8 mouse cellular contexts compared by ENCODE assay signal in the genomic region with DNA sequence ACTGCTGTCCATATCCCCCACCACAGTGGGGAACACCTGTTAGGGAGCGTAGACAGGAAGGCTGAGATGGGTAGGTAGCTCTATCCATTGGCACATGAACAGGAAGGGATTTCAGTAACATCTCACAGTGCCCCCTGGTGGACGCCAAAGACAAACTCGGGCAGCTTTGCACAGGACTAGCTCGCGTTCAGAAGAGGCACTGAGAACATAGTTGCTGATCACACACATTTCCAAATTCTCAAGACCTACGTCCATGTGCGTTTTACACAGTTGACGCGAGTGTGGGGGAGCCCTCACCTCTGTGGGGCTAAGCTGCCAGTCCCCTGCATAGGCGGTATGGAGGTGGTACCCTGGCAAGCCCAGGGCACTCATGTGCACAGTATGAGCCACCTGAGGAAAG. TPM values are rescaled to one million over a fixed set of nuclear protein-coding genes. Genes with fewer than 3 reads are reported as not detected.
DNase-seq lines count a peak whose midpoint lies in the region; ATAC-seq lines count a peak whose summit lies in the region.

No protein-coding gene starts in this region.

- peaks cover 15% of the 10 kb centered on the region for H3K4me1 ChIP-seq in hindbrain, embryonic 12.5 days

- peak overlapping the region; percentile 64; the same call in 1 of the 2 replicates for H3K9ac ChIP-seq in hindbrain, embryonic 12.5 days

- no peak overlapping the region for H3K27ac ChIP-seq in hindbrain, embryonic 12.5 days

- H3K27me3 ChIP-seq in hindbrain, embryonic 12.5 days: no peaks in the 10 kb centered on the region

- peak overlapping the region; percentile 75 for H3K4me2 ChIP-seq in hindbrain, embryonic 12.5 days (replicated peaks)

- peak; percentile 25; the same call in 1 of the 2 replicates for ATAC-seq in hindbrain, embryonic 12.5 days (ENCODE audit: low FRiP score)

- H3K9me3 ChIP-seq in hindbrain, embryonic 12.5 days (replicated peaks): no peaks in the 10 kb centered on the region

- peak overlapping the region; percentile 57; the same call in 1 of the 2 replicates for H3K4me3 ChIP-seq in hindbrain, embryonic 12.5 days

- WGBS in hindbrain, embryonic 12.5 days: 13% methylated on average over 10 of the region's 10 CpGs

- DNase-seq in NIH3T3 (ENCODE audit: low read depth): peak; percentile 95
- DNase-seq in cerebellum, adult 9-11 months: peak; percentile 85
- peak; percentile 82 to 95 for DNase-seq in frontal cortex, adult 2 months (ENCODE audit: extremely low spot score in 1 of 2, low spot score in 1 of 2)
- DNase-seq in layer of hippocampus, postnatal 14 days (ENCODE audit: low spot score in 2 of 2): peak; percentile 87 to 91
- peak; percentile 90 for DNase-seq in lung, postnatal 10 days
- DNase-seq in ovary, postnatal 36 days (ENCODE audit: low spot score): peak; percentile 82
- peak; percentile 82 for DNase-seq in thymus, postnatal 14 days

- H3K36me3 ChIP-seq in hindbrain, embryonic 12.5 days: peaks cover 22% of the 10 kb centered on the region; the same call in 1 of the 2 replicates

RNA-seq across cellular contexts. Expression of a gene that starts 1.4 kb away (rescaled TPM):
- polyA plus RNA-seq in frontal cortex, adult 2 months (2012; rRNA removed): 75.9 and 77.3 TPM in 2 replicates
- 28.1 and 31.9 TPM in 2 replicates for polyA plus RNA-seq in hindbrain, embryonic 12.5 days (2016; fragmentation: Nextera tagmentation; extraction: Ambion mirVana)
- 10 to 100 TPM; 66.3 to 75.2 TPM for total RNA-seq in layer of hippocampus, postnatal 14 days (2021)

RNA-seq across cellular contexts. Expression of a gene that starts 4.0 kb away (rescaled TPM):
- 3.9 and 5.2 TPM in 2 replicates for polyA plus RNA-seq in frontal cortex, adult 2 months (2012; rRNA removed)
- polyA plus RNA-seq in hindbrain, embryonic 12.5 days (2016; fragmentation: Nextera tagmentation; extraction: Ambion mirVana): 2.7 and 4.2 TPM in 2 replicates
- 1 to 10 TPM; 1.3 to 3.2 TPM for total RNA-seq in layer of hippocampus, postnatal 14 days (2021)

RNA-seq across cellular contexts. Expression of a gene that starts 7.1 kb away (rescaled TPM):
- polyA plus RNA-seq in frontal cortex, adult 2 months (2012; rRNA removed): 0.10 and 0.17 TPM in 2 replicates
- 0.15 and 0.39 TPM in 2 replicates for polyA plus RNA-seq in hindbrain, embryonic 12.5 days (2016; fragmentation: Nextera tagmentation; extraction: Ambion mirVana)
- under 1 TPM in 1 of 2 experiments, not detected in 1; 0.12 TPM for total RNA-seq in layer of hippocampus, postnatal 14 days (2021)

RNA-seq across cellular contexts. Expression of a gene that starts 13.3 kb away (rescaled TPM):
- polyA plus RNA-seq in frontal cortex, adult 2 months (2012; rRNA removed): 37.1 and 40.6 TPM in 2 replicates
- polyA plus RNA-seq in hindbrain, embryonic 12.5 days (2016; fragmentation: Nextera tagmentation; extraction: Ambion mirVana): 22.1 and 24.1 TPM in 2 replicates
- total RNA-seq in layer of hippocampus, postnatal 14 days (2021): 10 to 100 TPM; 14.4 to 14.6 TPM

RNA-seq across cellular contexts. Expression of a gene that starts 24.8 kb away (rescaled TPM):
- 514 and 520 TPM in 2 replicates for polyA plus RNA-seq in frontal cortex, adult 2 months (2012; rRNA removed)
- 22.8 and 28.7 TPM in 2 replicates for polyA plus RNA-seq in hindbrain, embryonic 12.5 days (2016; fragmentation: Nextera tagmentation; extraction: Ambion mirVana)
- total RNA-seq in layer of hippocampus, postnatal 14 days (2021): 10 to 100 TPM; 43.1 to 44.4 TPM
